29 mouse cellular contexts compared by ENCODE assay signal in the genomic region with DNA sequence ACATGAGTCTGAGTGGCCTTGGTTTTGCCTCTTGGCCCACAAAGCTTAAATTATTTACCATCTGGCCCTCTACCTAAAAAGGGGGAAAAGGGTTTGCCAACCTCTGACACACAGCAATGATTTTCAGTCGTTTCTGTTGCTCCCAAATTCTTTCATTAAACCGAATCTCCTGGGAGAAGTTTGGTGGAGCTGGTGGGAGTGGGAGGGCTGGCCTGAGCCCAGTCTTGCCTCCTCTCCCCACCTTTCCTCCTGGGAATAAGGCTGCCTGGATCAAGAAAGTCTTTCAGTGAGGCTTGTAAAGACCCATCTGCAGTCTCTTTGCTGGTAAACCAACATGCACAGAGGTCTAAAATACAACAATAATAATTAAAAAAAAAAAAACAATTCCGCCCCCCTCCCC.
DNase-seq lines count a peak whose midpoint lies in the region; ATAC-seq and TF ChIP-seq lines count a peak whose summit lies in the region.
"Had no signal": no experiment of that assay in that cellular context is flagged by ENCODE, and none has a peak within 500 bp of the region (broad histone marks: within the 10 kb centered on the region; RNA-seq: fewer than 3 reads in every experiment).

No protein-coding gene starts in this region.

- peak; percentile 43 for DNase-seq in gastrocnemius, adult 18-20 months (ENCODE audit: low spot score)
- DNase-seq in gastrocnemius, postnatal 14 days, result no peak
- peak; percentile 7 to 13 for DNase-seq in heart, adult 9 months (ENCODE audit: low spot score in 2 of 2)
- DNase-seq in stomach, postnatal 0 days (ENCODE audit: low spot score), result no peak
- DNase-seq in layer of hippocampus, adult 8-10 months (ENCODE audit: low spot score in 2 of 2), result no peak
- DNase-seq in ovary, postnatal 14 days (ENCODE audit: low spot score), result no peak
- DNase-seq: adrenal gland, postnatal 14 days; cerebellum, adult 11-12 months; cerebellum, adult 9-11 months; embryo, embryonic 11 days; kidney, adult 9 months; kidney, postnatal 10 days; layer of hippocampus, adult 9-11 months; liver; lung, postnatal 36 days; thymus, postnatal 36 days had no signal

- H3K9me3 ChIP-seq in heart, embryonic 11.5 days (replicated peaks; ENCODE audit: control insufficient read depth, low read length), result no peaks in the 10 kb centered on the region
- H3K9me3 ChIP-seq in stomach, embryonic 16.5 days (replicated peaks; ENCODE audit: control insufficient read depth, low read length), result no peaks in the 10 kb centered on the region
- no peaks in the 10 kb centered on the region for H3K9me3 ChIP-seq in stomach, postnatal 0 days (ENCODE audit: control insufficient read depth, low read length)
- H3K9me3 ChIP-seq: embryonic facial prominence, embryonic 12.5 days; heart, embryonic 15.5 days; lung, embryonic 15.5 days had no signal

- WGBS in heart, embryonic 11.5 days (ENCODE audit: insufficient replicate concordance), result 68% methylated on average over 3 of the region's 3 CpGs
- 60% methylated on average over 3 of the region's 3 CpGs for WGBS in stomach, embryonic 16.5 days
- 56% methylated on average over 3 of the region's 3 CpGs for WGBS in stomach, postnatal 0 days

- no peak overlapping the region for H3K9ac ChIP-seq in heart, embryonic 11.5 days (ENCODE audit: low read depth, low read length)
- H3K9ac ChIP-seq in stomach, embryonic 16.5 days (ENCODE audit: low read length), result no peak overlapping the region
- H3K9ac ChIP-seq in stomach, postnatal 0 days (ENCODE audit: low read length), result no peak overlapping the region
- H3K9ac ChIP-seq: embryonic facial prominence, embryonic 12.5 days; heart, embryonic 15.5 days; hindbrain, embryonic 14.5 days; lung, embryonic 15.5 days had no signal

- TF ChIP-seq CTCF in stomach, postnatal 0 days (IDR thresholded peaks at IDR 0.05; ENCODE audit: low read depth), result no peak

- no peaks in the 10 kb centered on the region for H3K36me3 ChIP-seq in heart, embryonic 11.5 days (ENCODE audit: control insufficient read depth, insufficient read depth, low read length)
- H3K36me3 ChIP-seq in stomach, embryonic 16.5 days (ENCODE audit: control insufficient read depth, insufficient read depth, low read length), result no peaks in the 10 kb centered on the region
- H3K36me3 ChIP-seq in stomach, postnatal 0 days (ENCODE audit: control insufficient read depth, insufficient read depth, low read length), result no peaks in the 10 kb centered on the region
- H3K36me3 ChIP-seq: embryonic facial prominence, embryonic 12.5 days; G1E; heart, embryonic 15.5 days; lung, embryonic 15.5 days had no signal

- intact Hi-C loops in gastrocnemius, postnatal 14 days (cut with DNase I; ENCODE audit: low total_unique reads), result no loop called here

- no peak for TF ChIP-seq EP300 in stomach, postnatal 0 days (optimal IDR thresholded peaks at IDR 0.05)

- H3K27me3 ChIP-seq in heart, embryonic 11.5 days (ENCODE audit: control insufficient read depth, insufficient read depth, low read length), result no peaks in the 10 kb centered on the region
- H3K27me3 ChIP-seq in stomach, embryonic 16.5 days (ENCODE audit: control insufficient read depth, insufficient read depth, low read length), result no peaks in the 10 kb centered on the region
- no peaks in the 10 kb centered on the region for H3K27me3 ChIP-seq in stomach, postnatal 0 days (ENCODE audit: control insufficient read depth, insufficient read depth, low read length)
- H3K27me3 ChIP-seq: embryonic facial prominence, embryonic 12.5 days; heart, embryonic 15.5 days; lung, embryonic 15.5 days; Patski had no signal

- H3K4me1 ChIP-seq in heart, embryonic 11.5 days (ENCODE audit: control insufficient read depth, insufficient read depth, low read length), result no peaks in the 10 kb centered on the region
- peaks cover 23% of the 10 kb centered on the region for H3K4me1 ChIP-seq in stomach, embryonic 16.5 days (ENCODE audit: control insufficient read depth, insufficient read depth, low read length)
- no peaks in the 10 kb centered on the region for H3K4me1 ChIP-seq in stomach, postnatal 0 days (replicated peaks; ENCODE audit: control insufficient read depth, insufficient read depth)
- H3K4me1 ChIP-seq: heart, embryonic 15.5 days had no signal

- H3K4me2 ChIP-seq in heart, embryonic 11.5 days, result no peak overlapping the region
- H3K4me2 ChIP-seq in stomach, embryonic 16.5 days (ENCODE audit: low read depth, low read length), result no peak overlapping the region
- no peak overlapping the region for H3K4me2 ChIP-seq in stomach, postnatal 0 days (replicated peaks; ENCODE audit: low read depth)
- H3K4me2 ChIP-seq: embryonic facial prominence, embryonic 12.5 days; heart, embryonic 15.5 days; hindbrain, embryonic 14.5 days; lung, embryonic 15.5 days; midbrain, embryonic 11.5 days had no signal

- no peak for ATAC-seq in heart, embryonic 11.5 days (replicated peaks; ENCODE audit: insufficient number of reproducible peaks, low FRiP score, low TSS enrichment)
- no peak for ATAC-seq in stomach, embryonic 16.5 days (ENCODE audit: insufficient read depth, low FRiP score)
- ATAC-seq in stomach, postnatal 0 days (ENCODE audit: low FRiP score, low TSS enrichment), result no peak
- ATAC-seq: forebrain, embryonic 14.5 days; intestine, postnatal 0 days; midbrain, embryonic 16.5 days; Patski had no signal

- H3K27ac ChIP-seq in heart, embryonic 11.5 days (ENCODE audit: low read depth, low read length), result no peak overlapping the region
- H3K27ac ChIP-seq in stomach, embryonic 16.5 days (ENCODE audit: low read length), result peak overlapping the region; percentile 22; the same call in 1 of the 2 replicates
- H3K27ac ChIP-seq in stomach, postnatal 0 days (replicated peaks), result no peak overlapping the region
- H3K27ac ChIP-seq: embryonic facial prominence, embryonic 12.5 days; heart, adult 2 months; heart, embryonic 15.5 days; hindbrain, embryonic 14.5 days; lung, embryonic 15.5 days had no signal

- no peak overlapping the region for H3K4me3 ChIP-seq in heart, embryonic 11.5 days (ENCODE audit: low read depth, low read length)
- H3K4me3 ChIP-seq in stomach, embryonic 16.5 days (replicated peaks; ENCODE audit: low read length), result no peak overlapping the region
- H3K4me3 ChIP-seq in stomach, postnatal 0 days (ENCODE audit: low read depth, low read length), result no peak overlapping the region
- H3K4me3 ChIP-seq: embryonic facial prominence, embryonic 12.5 days; heart, adult 2 months; heart, embryonic 15.5 days; lung, embryonic 15.5 days had no signal

Comparison
In these comparisons a context has a peak if more than half of its experiments do, and no peak if none do; other contexts are left out.
1. DNase-seq: peak in gastrocnemius, adult 18-20 months (single experiment) and heart, adult 9 months (2 of 2); none in gastrocnemius, postnatal 14 days (single experiment), stomach, postnatal 0 days (single experiment), layer of hippocampus, adult 8-10 months (0 of 2) and ovary, postnatal 14 days (single experiment).